Mouse (Mus musculus) forebrain, embryonic 15.5 days (tissue): ENCODE measurements at regions not wholly inside any gene's neighbourhood (a gene's known extent, or its start where the extent isn't known, plus 50 kb on each side); places are given as distances from the start of the nearest gene placed in this dataset.

Source experiments
- ATAC-seq: fragments of 200-750 bp; cut with Nextera tagmentation; replicated peaks from 2 replicates; pipeline ENCODE4 v1.8.0; 2017; ENCODE audit warnings: mild to moderate bottlenecking, moderate TSS enrichment, moderate library complexity
- H3K27ac ChIP-seq: fragments of 300-500 bp; sonication (generic); replicated peaks from 2 replicates; pipeline ENCODE4 v1.5.1; 2015; ENCODE audit warnings: mild to moderate bottlenecking, inconsistent platforms
- H3K27me3 ChIP-seq: fragments of 300-500 bp; sonication (generic); 2 replicates; pipeline ENCODE4 v1.6.1; 2015; ENCODE audit warnings: inconsistent platforms
- H3K36me3 ChIP-seq: fragments of 300-500 bp; sonication (generic); 2 replicates; pipeline ENCODE4 v1.6.1; 2015; ENCODE audit warnings: mild to moderate bottlenecking, inconsistent platforms
- H3K4me1 ChIP-seq: fragments of 300-500 bp; sonication (generic); 2 replicates; pipeline ENCODE4 v1.6.1; 2015; ENCODE audit warnings: inconsistent platforms
- H3K4me2 ChIP-seq: fragments of 300-500 bp; sonication (generic); replicated peaks from 2 replicates; pipeline ENCODE4 v1.6.1; 2015; ENCODE audit warnings: mild to moderate bottlenecking, inconsistent platforms
- H3K4me3 ChIP-seq: fragments of 300-500 bp; sonication (generic); 2 replicates; pipeline ENCODE4 v1.5.1; 2015; ENCODE audit warnings: mild to moderate bottlenecking, inconsistent platforms
- H3K9ac ChIP-seq: fragments of 300-500 bp; sonication (generic); replicated peaks from 2 replicates; pipeline ENCODE4 v1.6.1; 2015; ENCODE audit warnings: mild to moderate bottlenecking, inconsistent platforms
- H3K9me3 ChIP-seq: fragments of 300-500 bp; sonication (generic); 2 replicates; pipeline ENCODE4 v1.6.1; 2016; ENCODE audit warnings: inconsistent platforms
- WGBS: fragments of 180-500 bp; shearing (Covaris S2); methylation state at CpG from one replicate; pipeline ENCODE4 v1.1.7; 2015; ENCODE audit warnings: mixed read lengths; 5-methylcytosine and 5-hydroxymethylcytosine counted together

DNA sequence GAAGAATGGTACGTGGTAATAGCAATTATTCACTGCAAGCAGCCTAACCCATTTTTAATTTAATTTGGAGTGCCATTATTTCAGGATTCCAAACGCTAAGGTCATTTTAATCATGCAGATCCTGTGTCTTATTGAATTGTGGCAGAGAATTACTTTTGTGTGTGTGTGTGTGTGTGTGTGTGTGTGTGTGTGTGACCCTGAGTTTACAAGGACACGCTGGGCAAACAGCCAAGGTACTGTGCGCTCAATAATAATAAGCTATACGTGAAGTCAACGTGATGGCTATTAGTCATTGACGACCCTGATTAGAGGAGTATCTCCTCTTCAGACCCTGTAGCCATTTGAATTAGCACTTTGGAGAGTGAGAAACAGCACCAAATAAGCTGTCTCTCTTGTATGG, 144.1 kb downstream of the Klf7 start:
- Histone ChIP-seq H3K4me3 (no peak overlapping the region), H3K9ac (no peak overlapping the region), H3K36me3 (no peaks in the 10 kb centered on the region), H3K27me3 (no peaks in the 10 kb centered on the region), H3K9me3 (no peaks in the 10 kb centered on the region), H3K27ac (no peak overlapping the region), H3K4me2 (no peak overlapping the region), H3K4me1 (peaks cover 12% of the 10 kb centered on the region)
- no peak for ATAC-seq
- 12% methylated on average over 7 of the region's 7 CpGs for WGBS

DNA sequence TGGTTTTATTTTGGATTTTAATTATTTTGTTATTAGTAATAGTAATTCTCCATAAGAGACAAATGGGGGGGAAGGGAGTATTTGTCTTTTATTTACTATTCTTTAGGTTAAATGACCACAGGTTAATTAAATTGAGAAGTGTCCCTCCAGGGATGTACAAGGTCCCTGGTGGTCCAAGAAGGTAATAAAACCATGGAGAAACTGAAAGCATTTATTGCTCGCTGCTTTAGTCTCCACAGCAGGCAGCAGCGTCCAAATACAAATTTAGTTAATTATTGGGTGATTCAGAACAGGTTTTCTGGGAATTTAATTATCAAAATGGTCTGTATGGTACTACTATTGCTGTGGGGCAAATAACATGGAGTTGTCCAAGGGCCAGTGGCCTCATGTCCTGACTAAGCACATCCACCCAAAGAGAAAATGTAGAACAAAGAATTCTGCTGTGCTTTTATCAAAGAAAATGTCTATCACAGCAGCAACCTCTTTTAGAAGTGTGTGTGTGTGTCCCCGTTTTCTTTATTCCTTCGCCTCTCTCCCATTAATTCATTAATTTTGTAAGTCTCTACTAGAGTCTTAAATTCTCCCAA, 144.7 kb downstream of the Klf7 start:
- Histone ChIP-seq H3K4me1 (peaks cover 12% of the 10 kb centered on the region), H3K36me3 (no peaks in the 10 kb centered on the region), H3K9me3 (no peaks in the 10 kb centered on the region), H3K4me2 (no peak overlapping the region), H3K9ac (no peak overlapping the region), H3K4me3 (no peak overlapping the region), H3K27ac (no peak overlapping the region), H3K27me3 (no peaks in the 10 kb centered on the region)
- ATAC-seq: no peak
- 12% methylated on average over 4 of the region's 4 CpGs for WGBS

DNA sequence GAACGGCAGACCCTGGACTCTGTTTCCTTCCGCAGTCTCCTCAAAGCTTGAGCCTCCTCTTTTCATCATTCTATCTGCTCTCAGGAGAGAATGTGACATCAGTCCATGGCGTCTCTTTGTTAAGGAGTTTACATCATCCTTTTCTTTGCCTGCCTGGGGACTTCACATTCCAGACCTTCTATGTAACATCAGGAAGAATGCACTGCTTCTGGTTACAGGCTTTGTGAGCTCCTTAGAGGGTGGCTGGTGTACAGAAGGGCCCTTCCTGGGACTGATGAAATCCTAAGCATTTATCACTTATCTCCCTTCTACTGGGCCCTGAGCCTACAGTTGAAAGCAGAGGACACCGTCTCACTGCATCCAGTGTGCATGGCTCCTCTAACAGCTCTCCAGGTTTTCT, 145.2 kb downstream of the Klf7 start:
- no peaks in the 10 kb centered on the region for H3K27me3 ChIP-seq
- no peak overlapping the region for H3K27ac ChIP-seq
- peaks cover 12% of the 10 kb centered on the region for H3K4me1 ChIP-seq
- 46% methylated on average over 4 of the region's 4 CpGs for WGBS
- no peaks in the 10 kb centered on the region for H3K9me3 ChIP-seq
- H3K4me2 ChIP-seq: no peak overlapping the region
- no peak for ATAC-seq
- no peaks in the 10 kb centered on the region for H3K36me3 ChIP-seq
- no peak overlapping the region for H3K9ac ChIP-seq
- no peak overlapping the region for H3K4me3 ChIP-seq

DNA sequence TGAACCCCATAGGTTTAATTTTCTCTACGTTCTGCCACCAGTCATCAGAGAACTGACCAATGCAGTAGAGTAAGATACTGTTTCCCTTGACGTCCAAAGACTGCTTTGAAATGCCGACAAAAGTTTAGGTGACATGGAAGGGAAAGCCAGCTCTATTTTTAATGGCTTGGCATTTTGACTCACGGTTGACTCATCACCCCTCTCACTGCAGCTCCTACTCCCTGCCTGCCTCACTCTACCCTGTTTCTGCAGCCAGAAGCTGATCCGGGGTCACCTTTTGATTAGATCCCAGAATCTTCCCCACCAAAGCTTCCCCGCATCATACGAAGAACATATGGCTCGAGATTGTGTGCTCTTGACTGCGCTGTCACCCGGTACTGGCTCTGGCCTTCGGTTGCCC, 154.2 kb downstream of the Klf7 start:
- no peak for ATAC-seq
- WGBS: 94% methylated on average over 11 of the region's 11 CpGs
- Histone ChIP-seq H3K4me2 (no peak overlapping the region), H3K36me3 (no peaks in the 10 kb centered on the region), H3K9ac (no peak overlapping the region), H3K27me3 (no peaks in the 10 kb centered on the region), H3K4me3 (no peak overlapping the region), H3K9me3 (no peaks in the 10 kb centered on the region), H3K4me1 (no peaks in the 10 kb centered on the region), H3K27ac (no peak overlapping the region)

DNA sequence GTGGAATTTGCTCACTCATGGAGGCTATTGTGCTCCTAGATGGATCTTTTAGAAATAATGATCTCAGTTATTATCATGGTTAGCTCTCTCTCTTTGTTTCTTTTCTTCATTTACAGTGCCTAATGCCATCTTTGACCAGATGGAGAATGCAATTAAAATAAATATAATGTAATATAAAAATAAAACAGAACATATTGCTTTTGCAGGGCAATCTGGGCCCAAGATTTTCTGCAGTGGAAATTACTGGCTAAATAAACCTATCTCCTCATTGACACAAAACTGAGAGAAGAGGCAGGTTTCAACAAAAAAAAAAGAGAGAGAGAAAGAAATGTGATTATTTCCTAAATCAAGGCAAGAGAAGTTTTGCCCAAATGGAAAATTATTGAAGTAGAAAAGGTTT, 156.6 kb downstream of the Klf7 start:
- Histone ChIP-seq H3K4me1 (no peaks in the 10 kb centered on the region), H3K27me3 (no peaks in the 10 kb centered on the region)
- no peak for ATAC-seq

DNA sequence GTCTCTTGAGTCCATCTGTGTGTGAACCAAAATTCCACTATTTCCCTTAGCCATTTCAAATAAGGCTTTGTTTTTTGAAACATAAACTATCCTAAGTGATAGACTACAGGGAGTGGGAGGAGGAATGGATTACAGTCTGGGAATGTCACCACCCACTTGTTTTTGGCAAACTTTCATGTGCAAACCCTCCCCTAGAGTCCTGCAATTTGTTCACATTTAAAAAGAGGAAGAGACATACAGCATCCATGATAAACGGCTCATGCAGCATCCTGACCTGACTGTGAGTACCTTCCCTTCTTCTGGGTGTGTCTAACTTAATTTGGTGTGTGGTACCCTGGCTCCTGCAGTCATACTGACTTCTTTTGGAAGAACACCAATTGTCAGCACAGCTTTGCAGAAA, 157.6 kb downstream of the Klf7 start:
- 69% methylated on average over 1 of the region's 1 CpGs for WGBS
- H3K4me3 ChIP-seq: no peak overlapping the region
- no peak overlapping the region for H3K27ac ChIP-seq
- H3K9me3 ChIP-seq: no peaks in the 10 kb centered on the region
- H3K9ac ChIP-seq: no peak overlapping the region
- H3K36me3 ChIP-seq: no peaks in the 10 kb centered on the region
- no peak for ATAC-seq
- no peak overlapping the region for H3K4me2 ChIP-seq
- H3K4me1 ChIP-seq: no peaks in the 10 kb centered on the region
- H3K27me3 ChIP-seq: no peaks in the 10 kb centered on the region

More for the DNA sequence above, 156.6 kb downstream of the Klf7 start:
- Histone ChIP-seq H3K27ac (no peak overlapping the region), H3K36me3 (no peaks in the 10 kb centered on the region), H3K9ac (no peak overlapping the region), H3K4me2 (no peak overlapping the region), H3K9me3 (no peaks in the 10 kb centered on the region), H3K4me3 (no peak overlapping the region)

DNA sequence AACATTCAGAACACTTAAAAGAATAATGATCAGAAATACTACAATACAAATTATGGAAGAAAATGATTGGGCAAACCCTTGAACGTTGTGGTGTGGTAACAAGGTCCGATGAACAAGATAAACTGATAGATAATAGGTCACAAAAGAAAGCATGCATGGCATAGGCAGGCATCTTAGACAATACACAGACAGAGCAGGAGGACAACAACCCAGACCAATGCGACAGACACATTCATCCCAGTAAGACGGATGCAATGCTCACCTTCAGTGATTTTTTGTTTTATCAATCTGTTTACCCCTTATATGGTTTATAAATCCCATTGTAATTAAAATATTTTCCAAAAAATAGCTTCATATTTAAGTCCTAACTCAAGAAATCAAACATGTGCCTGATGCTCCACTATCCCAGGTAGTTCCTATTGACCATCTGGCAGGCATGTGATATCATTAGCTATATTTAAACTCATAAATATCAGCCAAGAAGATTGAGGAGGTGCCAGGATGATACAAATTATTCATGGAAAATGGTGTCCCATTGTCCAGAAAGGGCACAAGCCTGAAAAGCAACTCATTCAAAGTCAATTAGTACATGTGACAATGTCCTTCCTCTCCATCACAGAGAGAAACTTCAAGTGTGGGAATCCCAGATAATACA, 166.3 kb downstream of the Klf7 start:
- ATAC-seq: no peak

DNA sequence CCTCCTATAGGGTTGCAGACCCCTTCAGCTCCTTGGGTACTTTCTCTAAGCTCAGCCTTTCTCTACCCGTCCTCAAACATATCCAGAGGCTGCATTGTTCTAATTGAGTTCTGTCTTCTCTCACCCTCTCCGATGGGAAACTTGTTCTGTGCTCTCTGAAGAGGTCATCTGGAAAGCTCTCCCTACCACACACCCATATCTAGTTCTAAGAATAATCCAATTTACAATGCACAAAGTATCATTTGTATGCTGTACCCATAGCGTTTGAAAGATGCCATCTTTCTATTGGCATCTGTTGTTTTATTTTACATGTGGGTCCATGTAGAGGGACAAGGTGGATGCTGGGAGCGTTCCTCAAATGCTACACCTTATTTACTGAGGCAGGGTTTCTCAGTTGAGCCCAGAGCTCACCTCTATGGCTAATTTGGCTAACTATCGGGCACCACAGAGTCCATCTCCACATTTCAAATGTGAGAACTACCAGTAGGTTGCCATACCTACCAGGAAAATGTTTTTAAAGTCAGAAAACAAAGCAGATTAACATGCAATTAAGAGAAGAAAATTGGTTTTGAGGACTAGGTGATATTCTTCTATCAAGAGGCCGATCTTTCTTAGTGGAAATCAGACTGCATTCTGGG, 167.1 kb downstream of the Klf7 start:
- 93% methylated on average over 6 of the region's 6 CpGs for WGBS
- no peaks in the 10 kb centered on the region for H3K4me1 ChIP-seq
- no peaks in the 10 kb centered on the region for H3K27me3 ChIP-seq
- no peak overlapping the region for H3K27ac ChIP-seq
- no peaks in the 10 kb centered on the region for H3K9me3 ChIP-seq
- no peak overlapping the region for H3K4me3 ChIP-seq
- H3K9ac ChIP-seq: no peak overlapping the region
- no peaks in the 10 kb centered on the region for H3K36me3 ChIP-seq
- H3K4me2 ChIP-seq: no peak overlapping the region
- no peak for ATAC-seq

More for the DNA sequence above, 166.3 kb downstream of the Klf7 start:
- Histone ChIP-seq H3K4me2 (no peak overlapping the region), H3K4me3 (no peak overlapping the region), H3K27ac (no peak overlapping the region), H3K9me3 (no peaks in the 10 kb centered on the region), H3K9ac (no peak overlapping the region), H3K27me3 (no peaks in the 10 kb centered on the region), H3K36me3 (no peaks in the 10 kb centered on the region), H3K4me1 (no peaks in the 10 kb centered on the region)
- WGBS: 95% methylated on average over 4 of the region's 4 CpGs

DNA sequence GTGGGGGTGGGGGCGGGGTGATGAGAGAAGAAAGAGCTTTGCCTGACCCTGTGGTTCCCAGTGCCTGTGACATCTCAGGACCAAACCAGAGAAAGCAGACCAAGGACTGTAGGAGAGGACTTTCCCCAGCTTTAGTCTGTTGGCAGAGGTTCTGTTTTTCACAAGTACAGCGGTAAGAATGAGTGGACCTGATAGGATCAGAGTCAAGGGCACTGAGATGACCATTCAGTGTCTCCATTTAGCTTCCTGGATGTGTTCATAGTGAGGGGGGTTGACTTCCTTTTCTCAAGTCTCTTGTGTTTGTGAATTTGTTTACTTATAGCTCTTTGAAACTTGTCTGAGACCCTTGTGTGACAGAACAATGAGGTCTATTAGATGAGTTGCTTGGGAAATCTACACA, 167.9 kb downstream of the Klf7 start:
- no peak for ATAC-seq
- Histone ChIP-seq H3K9ac (no peak overlapping the region), H3K4me1 (no peaks in the 10 kb centered on the region), H3K4me2 (no peak overlapping the region), H3K27ac (no peak overlapping the region), H3K9me3 (no peaks in the 10 kb centered on the region), H3K27me3 (no peaks in the 10 kb centered on the region), H3K4me3 (no peak overlapping the region), H3K36me3 (no peaks in the 10 kb centered on the region)
- 70% methylated on average over 2 of the region's 2 CpGs for WGBS

DNA sequence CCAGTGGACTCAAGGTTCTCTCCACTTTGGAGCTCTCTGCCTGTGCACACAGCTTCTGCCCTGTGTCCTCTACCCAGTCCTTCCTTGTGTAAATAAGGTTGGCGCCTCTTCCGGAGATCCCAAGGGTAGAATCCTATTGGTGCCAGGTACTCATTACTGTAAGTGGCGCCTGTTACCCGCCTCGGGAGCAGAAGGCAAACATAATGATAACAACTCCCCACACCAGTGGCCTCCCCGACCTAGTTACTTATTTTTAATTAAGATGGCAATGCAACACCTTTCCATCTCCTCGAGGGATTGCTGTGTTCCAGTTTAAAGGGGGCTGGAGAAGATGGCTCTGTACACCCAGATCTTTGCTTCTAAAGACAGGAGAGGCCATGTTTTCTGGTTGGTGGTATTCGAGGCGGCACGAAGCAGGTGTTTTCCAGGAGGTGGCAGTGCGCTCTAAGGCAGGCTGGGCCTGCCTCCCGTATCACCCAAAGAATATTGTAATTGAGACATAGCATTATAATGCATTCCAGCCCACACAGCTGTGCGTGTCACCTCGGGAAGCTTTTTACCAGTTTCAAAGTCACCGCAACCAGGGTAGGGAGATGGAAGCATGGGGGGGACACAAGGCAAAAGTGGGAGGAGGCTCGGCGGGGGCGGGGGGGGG, 168.7 kb downstream of the Klf7 start:
- peak; percentile 79 for ATAC-seq
- H3K4me2 ChIP-seq: no peak overlapping the region
- no peak overlapping the region for H3K27ac ChIP-seq

DNA sequence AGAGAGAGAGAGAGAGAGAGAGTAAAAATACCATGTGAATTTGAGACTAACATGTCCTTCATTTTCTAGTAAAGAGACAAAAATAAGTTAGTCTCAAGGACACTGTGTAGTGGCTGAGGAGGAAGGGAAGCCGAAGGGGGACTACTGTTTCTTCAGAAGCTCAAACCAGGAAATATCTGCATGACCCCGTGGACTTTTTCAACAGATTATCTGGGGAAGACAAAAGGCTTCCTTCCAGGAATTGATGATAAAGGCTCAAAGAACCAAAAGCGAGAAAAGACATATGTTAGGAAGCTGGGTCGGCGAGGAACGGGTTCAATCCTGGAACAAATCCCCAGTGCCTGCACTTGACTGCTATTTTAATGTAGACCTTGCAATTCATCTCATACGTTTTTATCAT, 170.4 kb downstream of the Klf7 start:
- WGBS: 74% methylated on average over 7 of the region's 7 CpGs
- no peak overlapping the region for H3K27ac ChIP-seq
- ATAC-seq: no peak
- no peaks in the 10 kb centered on the region for H3K9me3 ChIP-seq
- H3K36me3 ChIP-seq: no peaks in the 10 kb centered on the region
- no peak overlapping the region for H3K4me2 ChIP-seq
- H3K4me3 ChIP-seq: no peak overlapping the region
- no peaks in the 10 kb centered on the region for H3K27me3 ChIP-seq
- H3K4me1 ChIP-seq: no peaks in the 10 kb centered on the region
- H3K9ac ChIP-seq: no peak overlapping the region

More for the DNA sequence above, 168.7 kb downstream of the Klf7 start:
- Histone ChIP-seq H3K27me3 (no peaks in the 10 kb centered on the region), H3K9ac (no peak overlapping the region), H3K4me3 (no peak overlapping the region), H3K9me3 (no peaks in the 10 kb centered on the region), H3K4me1 (no peaks in the 10 kb centered on the region), H3K36me3 (no peaks in the 10 kb centered on the region)
- 56% methylated on average over 18 of the region's 18 CpGs for WGBS

DNA sequence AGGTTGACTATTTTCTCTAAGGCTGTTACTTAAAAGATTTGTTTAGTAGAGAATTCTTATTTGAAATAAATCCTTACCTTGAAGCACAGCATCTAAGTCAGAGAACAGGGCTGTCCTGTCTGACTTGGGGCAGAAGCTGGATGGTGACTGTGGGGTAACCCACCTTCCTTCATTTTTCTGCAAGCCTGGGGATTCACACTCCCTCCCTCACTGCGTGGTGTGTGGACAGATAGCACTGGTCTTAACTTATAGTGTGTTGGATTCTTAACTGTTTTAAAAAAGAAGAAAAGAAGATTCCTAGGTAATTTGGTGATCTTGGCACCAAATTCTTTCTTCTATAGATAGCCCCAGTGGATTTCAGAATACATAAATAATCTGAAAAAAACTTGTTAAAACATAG, 174.8 kb downstream of the Klf7 start:
- no peaks in the 10 kb centered on the region for H3K4me1 ChIP-seq
- H3K27me3 ChIP-seq: no peaks in the 10 kb centered on the region
- WGBS: 89% methylated on average over 1 of the region's 1 CpGs
- ATAC-seq: no peak
- no peak overlapping the region for H3K4me2 ChIP-seq
- H3K27ac ChIP-seq: no peak overlapping the region
- no peak overlapping the region for H3K9ac ChIP-seq
- no peak overlapping the region for H3K4me3 ChIP-seq
- no peaks in the 10 kb centered on the region for H3K9me3 ChIP-seq
- no peaks in the 10 kb centered on the region for H3K36me3 ChIP-seq
